Mouse (Mus musculus) lung, embryonic 15.5 days (tissue): Measurements from ENCODE around the gene Pqlc2. TPM values are rescaled to one million over a fixed set of nuclear protein-coding genes. Genes with fewer than 3 reads are reported as not detected.
A peak's percentile ranks its signal among the peaks of the same experiment; 100 is the strongest.

ENCODE experiments used
- ATAC-seq: fragments of 200-750 bp; cut with Nextera tagmentation; 2 replicates; pipeline ENCODE4 v1.8.0; 2017; ENCODE audit warnings: moderate number of reproducible peaks, borderline replicate concordance; ENCODE audit not compliant: low FRiP score, low TSS enrichment; ENCODE audit errors: extremely low read depth
- H3K27ac ChIP-seq: fragments of 300-500 bp; sonication (generic); 2 replicates; pipeline ENCODE4 v1.5.1; 2015; ENCODE audit warnings: moderate library complexity, mild to moderate bottlenecking, inconsistent platforms
- H3K27me3 ChIP-seq: fragments of 300-500 bp; sonication (generic); 2 replicates; pipeline ENCODE4 v1.6.1; 2015; ENCODE audit warnings: inconsistent platforms
- H3K36me3 ChIP-seq: fragments of 300-500 bp; sonication (generic); 2 replicates; pipeline ENCODE4 v1.6.1; 2015; ENCODE audit warnings: inconsistent platforms
- H3K4me1 ChIP-seq: fragments of 300-500 bp; sonication (generic); 2 replicates; pipeline ENCODE4 v1.6.1; 2015; ENCODE audit warnings: inconsistent platforms
- H3K4me2 ChIP-seq: fragments of 300-500 bp; sonication (generic); 2 replicates; pipeline ENCODE4 v1.6.1; 2015; ENCODE audit warnings: inconsistent platforms, mild to moderate bottlenecking, moderate library complexity
- H3K4me3 ChIP-seq: fragments of 300-500 bp; sonication (generic); 2 replicates; pipeline ENCODE4 v1.5.1; 2015; ENCODE audit warnings: mild to moderate bottlenecking, inconsistent platforms
- H3K9ac ChIP-seq: fragments of 300-500 bp; sonication (generic); 2 replicates; pipeline ENCODE4 v1.6.1; 2015; ENCODE audit warnings: inconsistent platforms
- H3K9me3 ChIP-seq: fragments of 300-500 bp; sonication (generic); 2 replicates; pipeline ENCODE4 v1.6.1; 2016; ENCODE audit warnings: inconsistent platforms
- WGBS: fragments of 180-500 bp; shearing (Covaris S2); methylation state at CpG from one replicate; pipeline ENCODE4 v1.1.7; 2015; 5-methylcytosine and 5-hydroxymethylcytosine counted together
- polyA plus RNA-seq: library from polyadenylated mRNA; unstranded; fragments of >200 nt; fragmentation: Nextera tagmentation; extraction: Ambion mirVana; gene quantifications from 2 replicates; pipeline ENCODE4 v1.2.1, GENCODE M21; 2015

The Pqlc2 gene
- polyA plus RNA-seq, 1 experiment from 2014 or later: 12.0 TPM

DNA sequence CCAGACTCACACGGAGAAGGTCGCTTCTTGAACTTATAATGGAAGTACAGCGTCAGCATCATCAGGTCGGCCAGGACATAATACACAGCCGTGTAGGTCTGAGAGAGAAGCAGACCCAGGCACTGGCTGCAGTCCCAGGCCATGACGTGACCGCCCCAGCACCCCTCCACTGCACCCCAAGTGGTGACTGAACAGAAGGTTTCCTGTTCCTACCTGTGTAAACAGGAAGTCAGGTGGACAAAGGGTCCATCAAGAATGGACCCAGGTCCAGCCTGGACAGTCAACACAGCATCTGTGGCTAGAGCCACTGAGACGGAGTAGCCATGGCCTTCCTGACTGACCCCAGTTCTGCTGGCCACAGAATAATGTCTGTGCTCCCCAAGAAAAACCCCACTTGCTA lies 8.7 kb downstream of the Pqlc2 start:
- Histone ChIP-seq H3K4me3 (no peak overlapping the region), H3K4me1 (0 out of 2 replicates have a peak, but pooled peaks cover 4% of the 10 kb centered on the region), H3K27me3 (no peaks in the 10 kb centered on the region), H3K9ac (no peak overlapping the region), H3K9me3 (no peaks in the 10 kb centered on the region), H3K4me2 (no peak overlapping the region), H3K27ac (no peak overlapping the region), H3K36me3 (peaks cover 11% of the 10 kb centered on the region; the same call in 1 of the 2 replicates)
- 87% methylated on average over 8 of the region's 8 CpGs for WGBS
- no peak for ATAC-seq

DNA sequence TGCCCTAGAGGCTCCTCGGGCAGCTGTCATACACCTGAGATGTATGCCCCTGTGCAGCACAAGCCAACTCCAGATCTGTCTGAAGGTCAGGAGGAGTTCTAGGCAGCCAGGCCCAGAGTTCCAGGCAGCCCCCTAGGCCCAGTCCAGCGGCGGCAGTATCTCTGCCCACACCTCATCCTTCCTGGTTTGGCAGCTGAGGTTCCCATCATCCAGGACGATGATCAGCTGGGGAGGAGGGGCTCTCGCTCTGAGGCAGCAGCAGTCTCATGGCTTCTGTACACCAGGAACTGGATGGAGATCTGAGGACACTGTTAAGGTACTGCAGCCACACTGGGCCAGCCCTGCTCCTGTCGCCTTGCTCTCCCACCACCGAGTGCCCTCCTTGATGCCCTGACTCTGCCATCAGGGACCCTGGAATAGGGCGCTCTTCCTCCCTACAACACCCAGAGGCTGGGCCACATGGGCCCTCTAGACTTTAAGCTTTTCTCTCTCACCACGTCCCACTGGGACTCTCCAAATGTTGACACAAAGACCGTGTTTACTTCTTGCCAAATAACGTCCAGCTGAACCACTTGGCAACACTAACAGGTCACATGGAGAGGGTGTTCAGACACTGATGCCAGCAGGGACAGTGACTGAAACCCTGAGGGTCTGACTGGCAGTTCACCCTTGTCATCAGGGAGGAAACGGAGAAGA lies 11.7 kb downstream of the Pqlc2 start:
- Histone ChIP-seq H3K9me3 (no peaks in the 10 kb centered on the region), H3K4me2 (no peak overlapping the region), H3K9ac (no peak overlapping the region), H3K4me3 (no peak overlapping the region), H3K4me1 (0 out of 2 replicates have a peak, but pooled peaks cover 4% of the 10 kb centered on the region), H3K27me3 (no peaks in the 10 kb centered on the region), H3K27ac (no peak overlapping the region), H3K36me3 (peaks cover 7% of the 10 kb centered on the region; the same call in 1 of the 2 replicates)
- ATAC-seq: peak; percentile 47; the same call in 1 of the 2 replicates
- WGBS: 49% methylated on average over 12 of the region's 12 CpGs

DNA sequence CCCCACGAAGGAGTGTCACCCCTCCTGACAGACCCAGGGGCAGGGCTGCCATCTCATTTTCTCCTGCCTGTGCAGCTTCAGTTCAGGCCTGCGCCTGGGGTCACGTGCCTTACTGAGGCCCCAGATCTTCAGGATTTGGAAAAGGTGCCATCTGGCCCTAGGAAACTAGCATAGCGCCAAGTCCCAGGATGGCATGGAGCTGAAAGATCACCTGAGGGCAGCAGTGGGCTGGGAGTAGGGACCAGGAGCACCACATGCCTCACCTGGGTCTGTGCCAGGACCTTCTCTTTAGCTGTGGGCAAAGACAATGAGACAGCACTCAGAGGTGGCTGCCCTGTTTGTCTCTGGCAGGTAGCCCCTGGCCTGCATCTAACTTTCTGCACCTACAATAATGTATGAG lies 12.9 kb downstream of the Pqlc2 start:
- H3K4me2 ChIP-seq: no peak overlapping the region

DNA sequence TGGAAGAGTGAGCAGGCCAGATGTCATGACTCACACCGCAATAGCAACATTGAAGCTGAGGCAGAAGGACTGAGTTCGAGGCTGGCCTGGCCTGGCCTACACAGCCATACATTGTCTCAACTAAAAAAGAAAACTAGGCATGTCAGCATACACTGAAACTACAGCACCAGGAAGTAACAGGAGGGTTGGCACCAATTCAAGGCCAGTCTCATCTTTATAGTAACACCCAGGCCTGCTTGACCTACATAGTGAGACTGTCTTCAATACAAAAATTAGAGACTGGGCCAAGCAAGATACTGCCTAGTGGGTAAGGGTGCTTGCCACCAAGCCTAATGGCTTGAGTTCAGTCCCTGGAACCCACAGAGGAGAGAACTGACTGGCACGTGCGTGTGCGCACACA lies 18.5 kb downstream of the Pqlc2 start:
- 91% methylated on average over 5 of the region's 5 CpGs for WGBS
- H3K27me3 ChIP-seq: no peaks in the 10 kb centered on the region

More for the DNA sequence above, 12.9 kb downstream of the Pqlc2 start:
- no peak for ATAC-seq
- no peak overlapping the region for H3K27ac ChIP-seq
- 85% methylated on average over 4 of the region's 4 CpGs for WGBS
- no peak overlapping the region for H3K4me3 ChIP-seq
- no peaks in the 10 kb centered on the region for H3K27me3 ChIP-seq
- H3K9me3 ChIP-seq: no peaks in the 10 kb centered on the region
- H3K36me3 ChIP-seq: peaks cover 7% of the 10 kb centered on the region; the same call in 1 of the 2 replicates
- 0 out of 2 replicates have a peak, but pooled peaks cover 4% of the 10 kb centered on the region for H3K4me1 ChIP-seq
- no peak overlapping the region for H3K9ac ChIP-seq

DNA sequence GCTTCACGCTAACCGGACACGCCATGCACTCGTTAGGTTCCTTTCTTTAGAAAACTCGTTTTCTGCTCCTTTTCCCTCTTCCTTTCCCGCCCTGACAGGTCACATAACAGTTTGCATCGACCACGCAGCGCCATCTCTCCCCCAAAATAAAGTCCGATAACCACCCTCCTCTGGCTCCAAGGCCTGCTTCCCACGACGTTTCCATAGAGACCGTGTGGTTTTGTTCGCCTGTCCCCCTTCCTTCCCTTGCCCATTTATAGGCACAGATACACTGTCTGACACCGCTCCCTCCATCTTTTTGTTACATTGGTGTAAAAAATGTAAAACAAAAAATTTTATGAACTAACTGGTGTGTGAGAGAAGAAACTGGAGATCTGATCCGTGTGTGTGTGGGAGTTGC lies 19.4 kb downstream of the Pqlc2 start:
- Histone ChIP-seq H3K4me2 (no peak overlapping the region), H3K4me3 (no peak overlapping the region), H3K9ac (no peak overlapping the region), H3K36me3 (peaks cover 58% of the 10 kb centered on the region), H3K27ac (no peak overlapping the region), H3K9me3 (no peaks in the 10 kb centered on the region), H3K4me1 (no peaks in the 10 kb centered on the region), H3K27me3 (no peaks in the 10 kb centered on the region)
- WGBS: 87% methylated on average over 16 of the region's 16 CpGs
- ATAC-seq: no peak

More for the DNA sequence above, 18.5 kb downstream of the Pqlc2 start:
- Histone ChIP-seq H3K4me3 (no peak overlapping the region), H3K27ac (no peak overlapping the region), H3K36me3 (peaks cover 52% of the 10 kb centered on the region), H3K4me2 (no peak overlapping the region), H3K4me1 (no peaks in the 10 kb centered on the region), H3K9ac (no peak overlapping the region), H3K9me3 (no peaks in the 10 kb centered on the region)
- ATAC-seq: no peak

DNA sequence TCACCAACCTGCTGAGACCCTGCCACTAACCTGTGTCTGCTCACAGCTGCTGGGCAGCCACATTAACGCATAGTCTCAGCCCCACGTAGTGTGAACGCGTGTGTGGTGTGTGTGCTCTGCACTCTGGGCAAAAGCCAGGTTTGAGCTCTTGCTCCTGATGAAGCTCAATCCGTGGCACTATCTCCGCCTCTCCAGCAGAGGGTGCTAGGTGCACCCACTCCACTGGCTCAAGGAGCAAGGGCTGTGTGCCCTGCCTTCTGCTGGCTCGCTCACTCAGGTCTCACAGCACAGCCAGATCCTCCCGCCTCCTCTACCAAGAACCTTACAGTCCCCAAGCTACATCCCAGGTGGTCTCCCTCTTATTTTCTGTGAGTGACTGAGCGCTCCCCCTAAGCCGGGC lies 21.5 kb downstream of the Pqlc2 start:
- 70% methylated on average over 10 of the region's 10 CpGs for WGBS
- H3K36me3 ChIP-seq: peaks cover 65% of the 10 kb centered on the region
- no peak for ATAC-seq

DNA sequence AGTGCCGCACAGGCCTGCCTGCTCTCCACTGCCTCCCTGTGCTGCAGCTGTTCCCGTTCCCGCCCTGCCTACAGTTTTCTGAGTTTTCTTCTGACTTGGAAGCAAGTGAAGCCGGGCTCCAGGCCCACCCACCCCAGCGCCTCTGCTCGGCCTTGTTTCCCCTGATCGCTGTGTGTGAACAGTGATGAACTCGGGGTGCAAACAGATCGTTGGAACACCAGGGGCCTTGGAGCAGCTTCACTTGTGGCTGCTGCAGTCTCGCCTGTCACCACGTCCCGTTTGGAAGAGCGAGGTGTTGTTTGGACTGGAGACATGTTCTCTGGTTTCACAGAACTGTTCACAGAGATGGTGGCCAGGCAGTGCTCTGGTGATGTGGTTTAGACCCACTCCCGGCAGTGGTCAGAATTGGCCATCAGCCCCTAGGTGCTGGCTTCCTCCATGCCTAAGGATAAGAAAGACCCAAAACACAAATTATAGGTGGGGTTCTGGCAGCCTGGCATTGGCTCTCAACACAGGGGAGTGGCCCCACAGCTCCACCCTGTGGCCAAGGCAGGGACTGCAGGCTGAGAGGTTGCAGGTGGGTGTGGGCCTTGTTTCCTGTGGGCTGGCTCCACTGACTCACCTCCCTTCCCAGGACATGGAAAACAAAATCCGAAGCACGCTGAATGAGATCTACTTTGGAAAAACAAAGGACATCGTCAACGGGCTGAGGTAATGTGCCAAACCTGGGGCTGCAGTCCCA lies 23.2 kb downstream of the Pqlc2 start:
- H3K27ac ChIP-seq: 0 out of 2 replicates have a peak overlapping the region, but pooled peaks have one; percentile 34
- peaks cover 68% of the 10 kb centered on the region for H3K36me3 ChIP-seq
- H3K9me3 ChIP-seq: no peaks in the 10 kb centered on the region
- no peaks in the 10 kb centered on the region for H3K4me1 ChIP-seq
- no peak for ATAC-seq
- H3K4me3 ChIP-seq: no peak overlapping the region
- no peak overlapping the region for H3K9ac ChIP-seq
- H3K4me2 ChIP-seq: no peak overlapping the region
- no peaks in the 10 kb centered on the region for H3K27me3 ChIP-seq
- 62% methylated on average over 18 of the region's 18 CpGs for WGBS

More for the DNA sequence above, 21.5 kb downstream of the Pqlc2 start:
- Histone ChIP-seq H3K27ac (no peak overlapping the region), H3K4me2 (no peak overlapping the region), H3K27me3 (no peaks in the 10 kb centered on the region), H3K4me3 (no peak overlapping the region), H3K9ac (no peak overlapping the region), H3K9me3 (no peaks in the 10 kb centered on the region), H3K4me1 (no peaks in the 10 kb centered on the region)

DNA sequence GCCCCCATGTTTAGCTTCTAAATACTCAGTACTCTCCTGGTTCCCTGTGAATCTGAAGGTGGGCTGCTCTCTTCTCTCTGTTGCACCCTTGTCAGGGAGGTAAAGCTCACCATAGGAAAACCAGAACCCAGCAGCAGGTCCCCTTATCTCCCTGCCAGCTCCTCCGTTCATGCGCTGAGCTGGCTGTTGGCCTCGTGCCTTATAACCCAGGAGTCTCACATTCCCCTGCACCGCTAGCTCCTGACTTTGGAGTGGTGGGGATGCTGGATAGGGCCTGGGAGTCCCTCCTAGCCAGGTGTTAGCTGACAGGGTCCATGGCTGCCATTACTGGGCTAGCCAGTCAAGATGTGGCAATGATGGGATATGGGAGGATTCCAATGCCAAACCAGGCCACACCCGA lies 24.3 kb downstream of the Pqlc2 start:
- no peak overlapping the region for H3K9ac ChIP-seq

DNA sequence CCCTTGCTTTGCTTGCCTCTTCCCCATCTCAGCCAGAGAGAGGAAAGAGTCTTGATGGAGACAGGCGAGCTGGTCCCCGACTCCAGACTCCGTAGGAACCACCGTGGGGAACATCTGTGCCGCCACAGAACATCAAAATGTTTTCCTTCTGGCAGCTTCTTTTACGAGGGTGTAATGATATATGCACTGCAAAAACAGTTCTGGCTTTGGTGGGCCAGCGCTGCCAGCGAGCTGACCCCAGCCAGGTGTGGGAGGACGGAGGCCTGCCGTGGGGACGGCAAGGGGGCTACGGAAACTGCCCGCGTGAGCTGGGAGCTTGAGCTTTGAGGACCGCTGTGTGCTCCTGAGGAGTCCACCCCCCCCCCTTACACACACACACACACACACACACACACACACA lies 25.6 kb downstream of the Pqlc2 start:
- Histone ChIP-seq H3K9ac (no peak overlapping the region), H3K27ac (no peak overlapping the region), H3K9me3 (no peaks in the 10 kb centered on the region), H3K36me3 (peaks cover 69% of the 10 kb centered on the region), H3K4me3 (no peak overlapping the region), H3K4me1 (no peaks in the 10 kb centered on the region), H3K27me3 (no peaks in the 10 kb centered on the region), H3K4me2 (no peak overlapping the region)
- ATAC-seq: no peak
- WGBS: 63% methylated on average over 14 of the region's 15 CpGs

More for the DNA sequence above, 24.3 kb downstream of the Pqlc2 start:
- Histone ChIP-seq H3K9me3 (no peaks in the 10 kb centered on the region), H3K27ac (no peak overlapping the region), H3K4me2 (no peak overlapping the region), H3K27me3 (no peaks in the 10 kb centered on the region), H3K4me1 (no peaks in the 10 kb centered on the region), H3K4me3 (no peak overlapping the region), H3K36me3 (peaks cover 70% of the 10 kb centered on the region)
- no peak for ATAC-seq
- 65% methylated on average over 5 of the region's 5 CpGs for WGBS

DNA sequence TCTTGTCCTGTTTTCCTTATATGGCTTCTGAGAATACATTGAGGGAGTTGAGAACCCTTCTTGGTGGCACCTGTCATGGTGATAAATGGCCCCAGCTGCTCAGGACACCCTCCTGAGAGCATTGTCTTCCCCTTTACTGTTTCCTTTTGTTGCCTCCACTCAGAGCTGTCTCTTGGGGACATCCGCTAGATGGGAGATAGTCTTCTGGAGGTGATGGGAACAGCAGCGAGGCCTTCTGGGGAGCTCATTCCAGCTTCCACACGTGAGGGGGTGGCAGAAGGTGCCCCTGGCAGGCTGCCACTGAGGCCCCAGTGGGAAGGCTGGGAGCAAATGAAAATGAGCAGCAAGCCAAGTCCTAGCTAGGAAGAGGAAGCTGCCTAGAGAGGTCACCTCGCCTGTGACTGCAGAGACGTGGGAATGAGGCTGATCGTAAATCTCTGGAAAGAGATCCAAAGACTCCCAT lies 27.5 kb downstream of the Pqlc2 start:
- no peak for ATAC-seq
- Histone ChIP-seq H3K36me3 (peaks cover 55% of the 10 kb centered on the region), H3K4me1 (no peaks in the 10 kb centered on the region), H3K9ac (no peak overlapping the region), H3K4me2 (no peak overlapping the region), H3K27ac (no peak overlapping the region), H3K27me3 (no peaks in the 10 kb centered on the region), H3K9me3 (no peaks in the 10 kb centered on the region), H3K4me3 (no peak overlapping the region)
- WGBS: 45% methylated on average over 6 of the region's 6 CpGs

DNA sequence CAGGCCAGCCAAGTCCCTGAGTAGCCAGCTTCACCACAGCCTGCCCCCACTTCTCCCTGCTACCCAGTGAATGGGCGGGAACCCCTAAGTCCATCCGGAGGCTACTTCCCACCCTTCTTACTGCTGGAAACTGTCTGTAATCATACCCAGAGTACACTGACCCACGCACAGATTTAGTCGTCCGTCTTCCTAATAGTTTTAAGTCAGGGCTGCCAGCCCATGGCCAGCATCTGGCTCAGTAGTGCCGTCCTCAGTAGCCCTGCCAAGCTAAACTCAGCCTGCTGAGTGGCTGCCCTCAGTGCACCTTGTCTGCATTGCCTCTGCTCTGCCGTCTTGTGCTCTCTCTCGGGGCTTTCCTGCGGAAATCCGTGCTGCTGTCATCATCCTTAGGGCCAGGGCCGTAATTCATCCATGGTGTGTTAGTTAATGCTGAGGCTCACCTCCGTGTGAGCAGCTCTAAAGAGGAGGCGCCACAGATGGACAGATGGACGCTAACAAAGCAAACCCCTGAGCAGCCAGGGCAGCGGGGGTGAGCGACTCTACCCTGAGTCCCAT lies 28.6 kb downstream of the Pqlc2 start:
- H3K4me1 ChIP-seq: no peaks in the 10 kb centered on the region
- no peak overlapping the region for H3K9ac ChIP-seq
- H3K27me3 ChIP-seq: no peaks in the 10 kb centered on the region
- peaks cover 43% of the 10 kb centered on the region for H3K36me3 ChIP-seq
- H3K4me3 ChIP-seq: no peak overlapping the region
- no peak overlapping the region for H3K27ac ChIP-seq
- 85% methylated on average over 16 of the region's 16 CpGs for WGBS
- no peaks in the 10 kb centered on the region for H3K9me3 ChIP-seq
- ATAC-seq: no peak
- no peak overlapping the region for H3K4me2 ChIP-seq

DNA sequence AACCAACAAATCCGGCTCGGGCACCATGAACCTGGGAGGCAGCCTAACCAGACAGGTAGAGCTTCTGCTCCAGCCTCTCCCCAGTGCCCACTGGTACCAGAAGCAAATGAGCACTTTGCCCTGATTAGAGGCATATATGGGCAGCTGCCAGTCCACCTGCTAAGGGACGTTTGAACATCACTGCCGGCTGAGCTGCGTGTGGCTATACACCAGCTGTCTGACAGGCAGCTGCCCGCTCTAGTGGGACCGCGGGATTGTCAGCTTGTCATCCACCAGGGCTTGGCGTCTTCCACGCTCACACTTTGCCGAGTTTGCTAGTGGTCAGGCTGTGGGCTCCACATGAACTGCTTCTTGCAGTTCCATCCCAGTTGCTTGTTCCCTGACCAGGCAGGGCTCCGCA lies 30.0 kb downstream of the Pqlc2 start:
- Histone ChIP-seq H3K9ac (no peak overlapping the region), H3K4me1 (no peaks in the 10 kb centered on the region), H3K9me3 (no peaks in the 10 kb centered on the region), H3K4me3 (no peak overlapping the region), H3K4me2 (no peak overlapping the region), H3K36me3 (peaks cover 44% of the 10 kb centered on the region), H3K27me3 (no peaks in the 10 kb centered on the region), H3K27ac (no peak overlapping the region)
- 87% methylated on average over 12 of the region's 12 CpGs for WGBS
- ATAC-seq: no peak
